Mouse (Mus musculus) layer of hippocampus, postnatal 36 days (tissue): ENCODE results near the gene Ttc28. TPM values are rescaled to one million over a fixed set of nuclear protein-coding genes. Genes with fewer than 3 reads are reported as not detected.
"Not testable (repeated sequence)": the region's sequence is repeated elsewhere in the genome, so short reads cannot be mapped to it uniquely, and the experiment has no call there.

ENCODE experiments used
- DNase-seq, 2 experiments: peaks; one replicate each; pipeline ENCODE4 v3.0.0; 2022
- total RNA-seq, 2 experiments: library from RNA; stranded (reverse); gene quantifications; 2 replicates each; pipeline ENCODE4 v1.2.3; 2021

Ttc28 gene
- total RNA-seq, 2 experiments from 2014 or later: 12.7 to 13.0 TPM

- no peak for DNase-seq
Observed at GRCm38 (mm10) chr5:111247571-111248265, 368.1 kb downstream of the Ttc28 start.

GRCm38 (mm10) chr5:111252147-111252546, 372.5 kb downstream of the Ttc28 start:
- DNase-seq: no peak

- DNase-seq: no peak
Observed at GRCm38 (mm10) chr5:111254362-111254761, 374.8 kb downstream of the Ttc28 start.

GRCm38 (mm10) chr5:111254781-111255180, 375.2 kb downstream of the Ttc28 start:
- DNase-seq: no peak

GRCm38 (mm10) chr5:111256181-111256580, 376.6 kb downstream of the Ttc28 start:
- no peak for DNase-seq

- peak; percentile 50 to 63 for DNase-seq
Observed at GRCm38 (mm10) chr5:111257127-111257526, 377.5 kb downstream of the Ttc28 start.

GRCm38 (mm10) chr5:111261162-111261561, 381.6 kb downstream of the Ttc28 start:
- not testable (repeated sequence) for DNase-seq

- DNase-seq: no peak
Observed at GRCm38 (mm10) chr5:111261733-111262573, 382.4 kb downstream of the Ttc28 start.

- no peak for DNase-seq
Observed at GRCm38 (mm10) chr5:111262574-111263239, 383.1 kb downstream of the Ttc28 start.

- DNase-seq: no peak
Observed at GRCm38 (mm10) chr5:111263370-111263769, 383.8 kb downstream of the Ttc28 start.

GRCm38 (mm10) chr5:111264488-111264887, 384.9 kb downstream of the Ttc28 start:
- DNase-seq: no peak

GRCm38 (mm10) chr5:111266658-111267057, 387.1 kb downstream of the Ttc28 start:
- no peak for DNase-seq

- DNase-seq: no peak
Observed at GRCm38 (mm10) chr5:111267100-111267499, 387.5 kb downstream of the Ttc28 start.

- DNase-seq: no peak
Observed at GRCm38 (mm10) chr5:111268852-111269251, 389.2 kb downstream of the Ttc28 start.

GRCm38 (mm10) chr5:111269613-111270205, 390.1 kb downstream of the Ttc28 start:
- DNase-seq: peak; percentile 56 to 59

GRCm38 (mm10) chr5:111270246-111271002, 390.8 kb downstream of the Ttc28 start:
- peak in 1 of 2 experiments; percentile 40 for DNase-seq

- peak; percentile 79 to 81 for DNase-seq
Observed at GRCm38 (mm10) chr5:111273589-111273988, 394.0 kb downstream of the Ttc28 start.

GRCm38 (mm10) chr5:111274948-111275347, 395.3 kb downstream of the Ttc28 start:
- DNase-seq: no peak

GRCm38 (mm10) chr5:111284420-111285175, 405.0 kb downstream of the Ttc28 start:
- no peak for DNase-seq

GRCm38 (mm10) chr5:111287571-111287970, 408.0 kb downstream of the Ttc28 start:
- DNase-seq: no peak

GRCm38 (mm10) chr5:111288486-111288885, 408.9 kb downstream of the Ttc28 start:
- no peak for DNase-seq
